Mouse (Mus musculus): ENCODE results near the gene Muc4.

The Muc4 gene

GRCm38 (mm10) chr16:32764961-32765360 is 29.3 kb downstream of the Muc4 start:
- CTCF ChIA-PET = interaction anchor here in 1 of 4 experiments (1.6 kb wide), 1 partner anchor 49 kb away, joined by 4 read pairs; no protein-coding TSS in a partner anchor
- POLR2A ChIA-PET = interaction anchor here in 3 of 4 experiments (0.8 to 1.9 kb wide), 4 partner anchors 67 to 292 kb away, joined by 3 to 10 read pairs (median 4); partner anchors contain the start of genes Iqcg (in 3 of the 3) and Rpl35a (in 2 of the 3)

DNA sequence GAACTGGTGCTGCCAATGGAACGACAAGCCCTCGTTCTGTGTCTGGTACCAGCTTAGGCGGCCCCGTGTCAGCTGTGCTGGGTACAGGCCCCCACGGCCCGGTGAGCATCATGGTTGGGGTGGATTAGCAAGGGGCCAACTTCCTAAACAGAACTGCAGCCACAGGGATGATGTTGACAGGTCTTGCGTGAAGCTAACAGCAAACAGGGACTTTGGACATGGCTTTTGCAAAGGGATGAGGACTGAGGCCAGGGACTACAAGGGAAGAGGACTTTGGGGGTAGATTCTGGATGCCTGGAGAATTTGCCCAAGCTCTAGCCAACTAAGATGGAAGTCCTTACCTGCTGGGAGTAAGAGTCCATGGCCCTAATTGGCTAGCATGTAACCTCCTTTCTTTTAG is 31.2 kb downstream of the Muc4 start:
- CTCF ChIA-PET = no interaction called here
- POLR2A ChIA-PET = no interaction called here

DNA sequence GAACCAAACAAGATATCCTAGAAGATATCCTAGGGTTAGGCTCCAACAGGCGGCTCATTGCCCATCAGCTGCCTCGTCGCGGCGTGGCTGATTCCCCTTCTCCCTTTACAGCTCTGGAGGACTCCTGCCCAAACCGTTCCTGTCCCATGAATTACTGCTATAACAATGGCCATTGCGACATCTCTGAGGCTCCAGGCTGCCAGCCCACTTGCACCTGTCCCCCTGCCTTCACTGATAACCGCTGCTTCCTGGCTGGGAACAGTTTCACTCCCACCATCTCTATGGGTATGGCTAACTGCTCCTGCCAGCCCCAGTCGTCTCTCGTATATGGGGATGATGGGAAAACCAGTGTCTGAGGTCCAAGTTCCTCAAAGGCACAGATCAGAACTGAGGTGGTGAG is 41.0 kb downstream of the Muc4 start:
- POLR2A ChIA-PET = no interaction called here
- CTCF ChIA-PET = interaction anchor here in 2 of 4 experiments (0.5 to 0.6 kb wide), 3 partner anchors 13 to 890 kb away, joined by 3 to 5 read pairs (median 5); no protein-coding TSS in a partner anchor

- ChIA-PET POLR2A (no interaction called here), CTCF (interaction anchor here in 1 of 4 experiments (1.0 kb wide), 1 partner anchor 74 kb away, joined by 4 read pairs; no protein-coding TSS in a partner anchor)
Observed at GRCm38 (mm10) chr16:32778956-32779355, 43.3 kb downstream of the Muc4 start.

GRCm38 (mm10) chr16:32783324-32784062 is 47.8 kb downstream of the Muc4 start:
- POLR2A ChIA-PET = interaction anchor here in 2 of 4 experiments (0.7 to 1.1 kb wide), 3 partner anchors 13 to 126 kb away, joined by 3 to 13 read pairs (median 5); no protein-coding TSS in a partner anchor
- CTCF ChIA-PET = interaction anchor here in 3 of 4 experiments (0.6 to 0.7 kb wide), 3 partner anchors 43 to 351 kb away, joined by 3 to 6 read pairs (median 3); no protein-coding TSS in a partner anchor

GRCm38 (mm10) chr16:32784840-32785239 is 49.2 kb downstream of the Muc4 start:
- POLR2A ChIA-PET = interaction anchor here in 2 of 4 experiments (0.5 to 1.3 kb wide), 3 partner anchors 19 to 290 kb away, joined by 3 to 5 read pairs (median 3); no protein-coding TSS in a partner anchor
- CTCF ChIA-PET = interaction anchor here in 1 of 4 experiments (0.8 to 1.0 kb wide), 2 partner anchors 29 to 69 kb away, joined by 3 to 4 read pairs; no protein-coding TSS in a partner anchor

GRCm38 (mm10) chr16:32790056-32790455 is 54.4 kb downstream of the Muc4 start:
- ChIA-PET POLR2A (interaction anchor here in 1 of 4 experiments (0.6 to 1.0 kb wide), 2 partner anchors 12 to 16 kb away, joined by 3 read pairs; no protein-coding TSS in a partner anchor), CTCF (no interaction called here)

GRCm38 (mm10) chr16:32795177-32795576 is 59.5 kb downstream of the Muc4 start:
- POLR2A ChIA-PET = no interaction called here
- CTCF ChIA-PET = interaction anchor here in 1 of 4 experiments (0.9 kb wide), 1 partner anchor 80 kb away, joined by 3 read pairs; no protein-coding TSS in a partner anchor

GRCm38 (mm10) chr16:32796676-32797425 is 61.2 kb downstream of the Muc4 start:
- CTCF ChIA-PET = interaction anchor here in 2 of 4 experiments (1.2 to 3.0 kb wide), 2 partner anchors 15 to 17 kb away, joined by 3 to 9 read pairs; no protein-coding TSS in a partner anchor
- POLR2A ChIA-PET = interaction anchor here in 2 of 4 experiments (1.0 to 1.9 kb wide), 3 partner anchors 18 to 94 kb away, joined by 3 to 5 read pairs (median 3); no protein-coding TSS in a partner anchor

- CTCF ChIA-PET = interaction anchor here in 1 of 4 experiments (3.0 kb wide), 1 partner anchor 14 kb away, joined by 9 read pairs; no protein-coding TSS in a partner anchor
Observed at GRCm38 (mm10) chr16:32797426-32797689, 61.7 kb downstream of the Muc4 start, which contains the start of gene Muc20. TSS of gene Muc20 (minus strand) at chr16:32797435.

DNA sequence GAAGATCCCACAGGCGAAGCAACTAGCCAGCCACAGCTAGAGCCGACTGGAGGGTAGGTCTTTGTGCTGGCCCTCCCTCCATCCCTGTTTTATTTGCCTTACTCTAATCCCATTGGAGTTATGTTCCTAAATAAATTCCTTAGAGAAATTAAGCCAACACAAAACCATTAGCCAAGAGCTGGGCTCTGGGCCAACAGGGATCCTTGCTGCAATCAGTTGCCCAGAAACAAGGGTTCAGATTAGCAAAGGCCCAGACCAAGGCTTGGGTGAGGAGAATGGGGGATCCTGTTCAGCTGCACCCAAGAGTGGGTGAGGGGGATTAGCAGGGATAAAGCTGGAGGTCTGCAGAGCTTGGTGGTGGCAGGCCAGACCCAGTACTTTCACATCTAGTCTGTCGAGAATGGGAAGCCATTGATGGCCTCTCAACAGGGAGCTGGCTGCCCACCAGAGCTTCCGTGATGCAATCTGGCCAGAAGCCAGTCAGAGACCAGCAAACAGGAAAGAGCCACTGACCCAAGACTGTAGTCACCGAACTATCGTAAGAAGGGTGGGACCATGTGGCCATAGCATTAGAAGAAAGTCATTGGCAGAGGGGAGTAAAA is 67.7 kb downstream of the Muc4 start:
- POLR2A ChIA-PET = interaction anchor here in 3 of 4 experiments (0.6 to 3.4 kb wide), 23 partner anchors 9 to 675 kb away, joined by 3 to 22 read pairs (median 3); partner anchors contain the start of genes Iqcg (in 3 of the 3), Rpl35a (in 3 of the 3), Fyttd1 (in 1 of the 3) and Rubcn (in 1 of the 3)

More at GRCm38 (mm10) chr16:32797426-32797689, 61.7 kb downstream of the Muc4 start, which contains the start of gene Muc20:
- POLR2A ChIA-PET = interaction anchor here in 2 of 4 experiments (1.0 to 1.9 kb wide), 4 partner anchors 11 to 95 kb away, joined by 3 to 5 read pairs (median 4); no protein-coding TSS in a partner anchor

GRCm38 (mm10) chr16:32803901-32804300 is 68.2 kb downstream of the Muc4 start:
- ChIA-PET POLR2A (interaction anchor here in 3 of 4 experiments (0.6 to 3.4 kb wide), 22 partner anchors 8 to 1311 kb away, joined by 3 to 22 read pairs (median 3); partner anchors contain the start of genes Iqcg (in 3 of the 3), Rpl35a (in 3 of the 3), Fyttd1 (in 1 of the 3) and Rubcn (in 1 of the 3)), CTCF (interaction anchor here (0.5 to 1.3 kb wide), 6 partner anchors 9 to 789 kb away, joined by 3 to 8 read pairs (median 4); no protein-coding TSS in a partner anchor)

More for the DNA sequence above, 67.7 kb downstream of the Muc4 start:
- CTCF ChIA-PET = interaction anchor here in 2 of 4 experiments (0.5 to 1.3 kb wide), 4 partner anchors 88 to 590 kb away, joined by 3 to 6 read pairs (median 4); no protein-coding TSS in a partner anchor

GRCm38 (mm10) chr16:32805151-32805550 is 69.5 kb downstream of the Muc4 start:
- ChIA-PET CTCF (no interaction called here), POLR2A (interaction anchor here in 2 of 4 experiments (0.9 to 3.4 kb wide), 4 partner anchors 9 to 252 kb away, joined by 3 to 22 read pairs (median 6); partner anchors contain the start of genes Iqcg (in 1 of the 2) and Rpl35a (in 1 of the 2))

DNA sequence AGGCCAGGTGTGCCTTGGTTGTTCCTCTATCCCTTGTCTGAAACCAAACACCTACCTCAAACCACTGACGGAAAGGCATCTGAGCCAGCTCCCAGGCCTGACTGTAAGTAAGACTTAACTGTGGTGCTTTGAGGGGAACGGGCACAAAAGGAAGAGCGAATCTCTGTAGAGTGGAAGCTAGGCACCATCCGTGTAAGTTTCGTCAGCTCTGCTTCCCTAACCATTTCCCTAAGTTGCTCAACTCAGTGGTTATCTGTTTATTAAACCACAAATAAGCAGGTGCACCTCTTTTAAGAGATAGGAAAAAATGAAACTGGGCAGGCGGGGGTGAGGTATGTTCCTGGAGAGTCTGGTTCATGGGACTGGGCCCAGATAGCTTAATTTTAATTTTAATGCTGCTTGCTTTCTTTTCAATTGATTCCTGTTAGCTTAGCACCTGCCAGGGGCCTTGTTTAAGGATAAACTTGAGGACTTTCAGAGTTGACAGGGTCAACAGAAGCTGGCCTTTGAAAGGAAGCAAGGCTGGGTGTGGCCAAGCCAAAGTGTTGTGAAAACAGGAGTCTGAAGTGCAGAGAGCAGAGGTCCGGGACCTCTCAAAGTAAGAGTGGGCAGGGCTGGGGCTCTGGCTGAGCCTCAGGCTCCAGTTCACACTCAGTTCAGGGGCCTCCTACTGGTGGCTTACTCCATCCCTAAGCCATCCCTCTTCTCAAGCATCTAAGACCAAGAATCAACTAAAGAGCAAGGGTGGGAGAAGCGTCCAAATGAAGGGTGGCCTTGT is 71.9 kb downstream of the Muc4 start:
- POLR2A ChIA-PET = interaction anchor here in 2 of 4 experiments (0.6 to 2.1 kb wide), 13 partner anchors 7 to 642 kb away, joined by 3 to 6 read pairs (median 4); partner anchors contain the start of genes Iqcg (in 1 of the 2) and Nrros (in 1 of the 2)

DNA sequence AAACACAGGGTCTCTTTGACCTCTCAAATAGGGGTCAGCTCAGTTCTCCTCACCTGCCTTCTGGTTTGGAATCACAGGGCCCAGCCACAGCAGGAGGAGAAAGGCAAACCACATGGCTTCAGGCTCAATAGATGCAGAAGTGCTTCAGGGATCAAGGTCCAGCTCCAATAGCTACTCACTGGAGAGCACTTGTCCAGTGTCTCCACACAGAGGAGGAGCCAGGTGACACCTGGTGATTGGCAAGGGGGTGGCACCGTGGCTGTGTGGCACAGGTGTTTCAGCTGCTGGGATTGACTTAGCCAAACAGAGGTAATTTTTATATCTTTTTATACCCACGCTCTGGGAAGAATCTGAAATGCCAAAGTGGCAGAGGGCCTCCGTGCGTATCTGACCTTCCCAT is 74.6 kb downstream of the Muc4 start, which contains the start of gene Smbd1:
Gene Smbd1, minus strand, starts transcription at position 157 of the 400 bp plus-strand sequence.
- CTCF ChIA-PET = interaction anchor here (0.6 to 3.0 kb wide), 9 partner anchors 39 to 312 kb away, joined by 3 to 11 read pairs (median 5); no protein-coding TSS in a partner anchor

More for the DNA sequence above, 71.9 kb downstream of the Muc4 start:
- CTCF ChIA-PET = interaction anchor here (0.6 to 1.4 kb wide), 8 partner anchors 19 to 1766 kb away, joined by 3 to 4 read pairs (median 3); partner anchors contain the start of gene Kalrn (in 1 of the 4)

DNA sequence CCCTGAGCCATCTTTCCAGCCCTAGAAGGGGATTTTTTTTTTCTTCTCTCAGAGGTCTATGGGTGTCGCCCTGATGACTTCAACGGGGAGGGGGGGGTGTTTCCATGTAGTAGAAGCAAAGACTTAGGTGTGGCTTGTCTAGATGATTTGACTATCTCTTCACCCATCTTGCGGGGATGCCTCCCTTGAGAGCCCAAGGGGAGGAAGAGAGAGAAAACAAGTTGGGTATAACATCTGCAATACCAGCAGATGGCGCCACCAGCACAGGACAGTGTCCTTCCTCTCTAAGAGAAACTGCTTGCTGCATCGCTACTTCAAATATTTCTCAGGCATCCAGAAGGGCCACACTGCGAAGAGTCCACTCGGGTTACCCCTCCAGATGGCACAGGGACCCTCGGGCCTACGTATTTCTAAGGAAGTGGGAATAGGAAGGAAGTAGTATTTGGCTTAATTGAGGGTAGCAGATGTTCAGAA is 77.2 kb downstream of the Muc4 start:
- ChIA-PET CTCF (interaction anchor here (0.6 to 3.0 kb wide), 32 partner anchors 9 to 497 kb away, joined by 3 to 39 read pairs (median 4); partner anchors contain the start of genes Fyttd1 (in 1 of the 4), Muc20 (in 1 of the 4), Osbpl11 (in 1 of the 4) and Rubcn (in 1 of the 4)), POLR2A (interaction anchor here in 3 of 4 experiments (0.7 to 3.0 kb wide), 7 partner anchors 11 to 244 kb away, joined by 3 to 21 read pairs (median 6); partner anchors contain the start of genes Iqcg (in 2 of the 3), Rpl35a (in 2 of the 3), Fyttd1 (in 1 of the 3) and Rubcn (in 1 of the 3))

More for the DNA sequence above, 74.6 kb downstream of the Muc4 start, which contains the start of gene Smbd1:
- POLR2A ChIA-PET = interaction anchor here in 3 of 4 experiments (0.6 to 2.0 kb wide), 7 partner anchors 11 to 155 kb away, joined by 3 to 6 read pairs (median 3); no protein-coding TSS in a partner anchor

Measured in embryonic stem cell, embryonic (primary cell).